Mouse (Mus musculus): ENCODE measurements around the gene Aggf1.

- TF ChIP-seq EP300 (IDR thresholded peaks at IDR 0.05; ENCODE audit: insufficient read depth, low read depth, low read length): no peak
- peak; percentile 18 for TF ChIP-seq CTCF (IDR thresholded peaks at IDR 0.05; ENCODE audit: low read depth, low read length)
Measured at GRCm38 (mm10) chr13:95336122-95336677, 39.0 kb downstream of the Aggf1 start.
